Mouse (Mus musculus): Measurements from ENCODE around the gene Zfp593.

The Zfp593 gene

GRCm38 (mm10) chr4:134227194-134227593, 18.2 kb downstream of the Zfp593 start, which contains the start of gene Catsper4:
Catsper4 (minus strand) TSS chr4:134227383.
- WGBS, result 74% methylated on average over 8 of the region's 8 CpGs

GRCm38 (mm10) chr4:134222793-134223600, 22.4 kb downstream of the Zfp593 start:
- WGBS, result 75% methylated on average over 11 of the region's 11 CpGs

- 73% methylated on average over 6 of the region's 6 CpGs for WGBS
These were observed 38.8 kb downstream of the Zfp593 start for GRCm38 (mm10) chr4:134206488-134207053.

GRCm38 (mm10) chr4:134203340-134203896, 42.0 kb downstream of the Zfp593 start:
- WGBS, result 88% methylated on average over 17 of the region's 17 CpGs

GRCm38 (mm10) chr4:134202904-134203303, 42.5 kb downstream of the Zfp593 start, which contains the start of gene Gm7534:
Gm7534 (minus strand) TSS chr4:134203004.
- 94% methylated on average over 4 of the region's 4 CpGs for WGBS

GRCm38 (mm10) chr4:134199371-134199770, 46.0 kb downstream of the Zfp593 start:
- WGBS, result 90% methylated on average over 2 of the region's 2 CpGs

All from cerebral cortex, adult 2 months (tissue).